Mouse (Mus musculus) 3134 (cell line): ENCODE results near the gene Bbs10.

ENCODE experiments used
- DNase-seq: peaks from one replicate; pipeline ENCODE4 v3.0.0-alpha.2; 2011; ENCODE audit warnings: low spot score; ENCODE audit not compliant: insufficient read length; ENCODE audit errors: extremely low read depth

The Bbs10 gene

DNA sequence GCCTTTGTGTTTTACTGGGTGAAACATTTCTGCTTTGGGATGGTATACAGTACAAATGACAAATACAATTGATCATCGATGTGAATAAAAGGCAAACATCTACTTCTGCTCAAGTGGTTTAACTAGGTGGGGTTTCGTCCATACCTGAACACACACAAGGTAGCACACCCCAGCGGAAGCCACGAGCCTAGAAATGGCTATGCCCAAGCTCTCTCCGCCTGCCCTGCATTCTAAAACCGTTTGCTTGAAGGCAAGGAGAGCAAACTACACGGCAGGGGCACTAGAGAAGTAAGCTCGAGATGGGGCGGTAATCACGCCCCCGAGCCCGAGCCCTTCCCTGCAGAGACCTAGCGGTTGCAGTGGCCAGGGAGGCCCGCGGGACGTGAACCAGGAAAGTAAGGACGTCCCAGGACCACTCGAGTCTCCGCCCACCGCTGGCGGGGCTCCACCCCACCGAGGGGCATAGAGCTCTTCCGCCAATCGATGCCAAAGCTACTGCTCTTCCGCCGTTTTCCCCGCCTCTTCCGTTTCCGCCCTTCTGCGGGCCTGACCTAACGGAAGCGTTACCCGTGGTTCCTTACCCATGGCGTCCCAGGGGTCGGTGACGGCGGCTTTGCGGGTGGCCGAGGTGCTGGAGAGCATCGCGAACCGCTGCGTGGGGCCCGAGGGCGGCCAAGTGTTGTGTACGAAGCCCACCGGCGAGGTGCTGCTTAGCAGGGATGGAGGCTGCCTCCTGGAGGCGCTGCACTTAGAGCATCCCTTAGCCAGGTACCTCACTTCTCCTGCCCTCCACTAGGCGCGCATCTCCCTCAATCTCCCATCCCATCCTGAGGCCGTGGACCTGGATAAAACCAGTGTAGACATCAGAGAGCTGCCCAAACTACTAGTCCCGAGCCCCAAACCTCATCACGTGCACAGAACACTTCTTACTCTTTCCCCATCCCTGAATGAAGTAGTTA, at the start of gene Bbs10:
Bbs10 (plus strand) TSS at position 540 of the 959 bp plus-strand sequence.
- DNase-seq, result peak; percentile 98

DNA sequence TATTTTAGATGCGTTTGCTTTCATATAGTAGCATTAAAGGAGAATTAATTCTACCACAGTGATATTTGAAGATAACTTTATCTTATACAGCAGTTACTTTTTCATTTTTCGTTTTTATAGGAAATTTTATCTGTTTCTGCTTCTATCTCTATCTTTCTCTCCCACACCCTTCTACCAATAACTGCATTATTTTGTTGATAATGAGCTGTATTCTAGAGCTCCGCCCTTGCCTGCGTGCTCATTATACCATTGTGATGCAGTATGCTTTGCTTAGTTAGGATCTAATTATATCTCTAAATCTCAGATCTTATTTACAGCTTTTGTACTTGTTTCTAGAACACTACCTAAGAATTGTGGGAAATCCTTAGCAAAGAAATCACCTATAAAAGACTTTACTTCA, 48.3 kb upstream of the Bbs10 start:
- no peak for DNase-seq

DNA sequence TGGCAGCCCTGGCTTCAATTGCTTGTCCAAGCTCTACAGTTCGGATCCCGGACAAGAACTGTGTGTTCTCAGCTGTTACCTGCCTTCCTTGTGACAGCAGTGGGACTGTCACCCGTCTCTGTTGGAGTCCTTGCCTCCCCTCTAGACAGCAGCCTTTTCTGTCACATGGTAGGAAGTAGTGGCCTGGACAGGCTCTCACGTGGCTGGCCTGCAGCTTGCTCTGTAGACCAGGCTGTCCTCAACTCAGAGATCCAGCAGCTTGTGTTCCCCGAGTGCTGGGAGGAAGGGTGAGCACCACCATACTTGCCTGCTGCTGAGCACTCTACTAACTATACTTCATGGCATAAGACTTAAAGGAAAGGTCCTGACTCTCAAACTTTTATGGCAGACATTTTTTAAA, 46.8 kb upstream of the Bbs10 start:
- DNase-seq, result no peak

DNA sequence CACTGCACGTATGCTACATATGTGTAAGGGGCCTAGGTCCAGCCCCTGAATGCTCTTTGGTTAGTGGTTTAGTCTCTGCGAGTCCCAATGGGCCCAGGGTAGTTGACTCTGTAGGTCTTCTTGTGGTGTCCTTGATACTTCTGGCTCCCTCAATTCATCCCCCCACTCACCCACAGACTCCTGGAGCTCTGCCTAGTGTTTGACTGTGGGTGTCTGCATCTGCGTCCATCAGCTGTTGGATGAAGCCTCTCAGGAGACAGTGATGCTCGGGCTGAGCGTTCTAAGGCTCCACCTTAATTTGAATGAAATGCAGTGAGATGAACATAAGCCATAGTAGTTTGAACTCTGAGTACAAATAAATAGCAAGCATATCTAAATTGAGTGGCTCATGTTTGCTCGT, 43.3 kb upstream of the Bbs10 start:
- DNase-seq, result no peak

DNA sequence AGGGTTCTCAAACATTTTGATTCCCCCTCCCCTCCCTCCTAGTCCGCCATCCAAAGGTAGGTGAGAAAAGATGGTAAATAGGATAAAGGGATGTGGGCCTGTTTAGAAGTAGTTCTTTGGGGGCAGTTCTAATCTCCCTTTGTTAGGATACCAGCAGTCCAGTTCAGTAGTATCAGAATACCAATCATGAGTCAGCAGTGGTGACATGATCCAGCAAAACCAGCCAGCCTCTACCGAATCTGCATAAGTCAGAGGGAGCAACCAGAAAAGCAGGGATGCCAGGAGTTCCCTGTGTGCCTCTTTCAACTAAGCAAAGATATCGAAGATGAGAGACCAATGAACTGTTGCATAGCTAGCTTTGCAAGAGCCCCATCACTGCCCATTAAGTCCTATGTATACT, 42.3 kb upstream of the Bbs10 start:
- no peak for DNase-seq

DNA sequence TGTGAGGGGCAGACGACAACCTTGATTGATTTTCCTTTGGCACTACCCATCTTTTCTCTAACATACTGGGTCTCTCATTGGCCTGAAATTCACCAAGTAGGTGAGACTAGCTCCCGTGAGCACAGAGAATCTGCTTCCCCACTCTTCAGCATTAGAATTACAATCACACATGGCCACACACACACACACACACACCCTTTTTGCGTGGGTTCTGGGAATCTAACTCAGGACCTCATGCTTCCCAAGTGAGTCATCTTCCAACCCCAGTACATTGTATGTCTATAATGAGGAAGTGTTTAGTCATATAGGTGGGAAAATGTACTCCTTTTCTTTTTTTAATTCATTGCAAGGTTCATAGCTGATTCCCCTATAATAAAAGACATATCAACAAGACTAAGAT, 41.1 kb upstream of the Bbs10 start:
- DNase-seq, result peak; percentile 25

DNA sequence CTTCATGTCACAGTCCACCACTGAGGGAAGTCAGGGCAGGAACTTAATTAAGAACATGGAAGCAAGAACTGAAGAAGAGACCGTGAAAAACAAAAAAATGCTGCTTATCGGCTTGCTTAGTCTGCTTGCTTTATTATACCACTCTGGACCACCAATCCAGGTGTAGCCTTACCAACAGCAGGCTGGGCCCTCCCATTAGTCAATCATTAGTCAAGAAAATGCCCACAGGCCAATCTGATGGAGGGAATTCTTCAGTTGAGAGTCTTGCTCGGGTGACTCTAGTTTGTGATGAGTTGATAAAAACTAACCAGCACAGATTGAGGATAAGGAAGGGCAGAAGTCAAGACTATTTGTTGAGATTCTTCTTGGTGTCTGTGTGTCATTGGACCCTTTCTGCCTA, 40.2 kb upstream of the Bbs10 start:
- DNase-seq, result no peak

DNA sequence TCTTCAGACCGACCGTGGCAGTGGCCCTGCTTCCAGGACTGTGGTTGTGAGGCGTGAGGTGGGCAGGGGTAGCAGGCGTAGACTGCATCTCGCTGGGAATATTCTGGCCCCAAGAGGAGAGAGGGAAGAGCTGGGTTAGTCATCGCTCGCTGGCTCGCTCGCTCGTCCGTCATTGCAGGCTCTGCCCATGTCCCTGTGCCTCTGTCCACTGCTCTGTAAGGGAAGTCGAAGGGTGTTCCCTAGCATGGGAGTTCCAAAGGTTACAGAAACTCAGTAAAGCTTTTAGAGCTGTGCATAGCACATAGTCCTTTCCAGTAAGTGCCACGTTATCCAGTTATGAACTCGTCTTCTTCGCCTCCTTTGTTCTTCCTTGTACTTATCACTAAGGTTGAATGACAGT, 26.8 kb upstream of the Bbs10 start:
- DNase-seq, result no peak

DNA sequence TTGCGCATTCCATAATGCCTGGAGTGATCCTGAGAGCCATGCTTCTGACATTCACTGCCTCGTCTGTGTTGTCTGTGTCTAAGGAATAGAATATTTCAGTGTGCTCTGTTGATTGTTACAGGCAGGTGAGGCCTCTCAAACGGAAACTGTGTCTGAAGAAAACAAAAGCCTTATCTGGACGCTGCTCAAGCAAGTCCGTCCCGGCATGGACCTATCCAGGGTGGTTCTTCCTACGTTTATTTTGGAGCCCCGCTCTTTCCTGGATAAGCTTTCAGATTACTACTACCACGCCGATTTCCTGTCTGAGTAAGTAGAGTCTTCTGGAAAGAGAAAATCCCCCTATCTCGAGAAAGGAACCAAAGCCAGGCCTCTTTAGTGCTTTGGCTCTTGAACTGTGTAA, 25.6 kb upstream of the Bbs10 start:
- no peak for DNase-seq

DNA sequence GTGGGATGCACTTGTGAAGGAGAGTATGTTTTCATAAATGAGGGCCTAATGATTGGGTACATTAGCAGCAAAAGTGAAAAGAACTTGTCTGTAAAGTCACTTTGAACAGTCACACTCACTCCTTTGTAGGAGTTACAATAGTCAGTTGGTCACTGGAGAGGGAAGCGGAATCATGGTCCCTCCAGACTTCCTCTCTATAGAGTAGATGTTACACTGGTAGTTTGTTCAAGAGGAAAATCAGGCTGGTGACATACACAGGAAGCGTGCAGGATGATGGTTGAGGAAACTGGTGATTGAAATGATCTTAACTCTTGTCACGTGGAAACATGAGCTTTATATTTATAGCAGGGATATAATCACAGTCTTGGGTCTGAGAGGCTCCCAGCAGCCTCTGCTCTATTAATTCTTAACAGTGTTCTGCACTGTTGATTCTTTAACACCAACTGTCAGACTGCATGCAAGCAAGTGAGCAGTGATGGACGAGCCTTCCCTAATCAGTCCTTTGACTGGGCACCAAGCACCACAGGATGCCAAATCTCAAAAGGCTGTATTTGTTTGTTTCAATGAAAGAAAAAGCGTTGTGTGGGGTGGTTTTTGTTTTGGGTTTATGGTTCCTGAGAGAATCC, 24.9 kb upstream of the Bbs10 start:
- no peak for DNase-seq

DNA sequence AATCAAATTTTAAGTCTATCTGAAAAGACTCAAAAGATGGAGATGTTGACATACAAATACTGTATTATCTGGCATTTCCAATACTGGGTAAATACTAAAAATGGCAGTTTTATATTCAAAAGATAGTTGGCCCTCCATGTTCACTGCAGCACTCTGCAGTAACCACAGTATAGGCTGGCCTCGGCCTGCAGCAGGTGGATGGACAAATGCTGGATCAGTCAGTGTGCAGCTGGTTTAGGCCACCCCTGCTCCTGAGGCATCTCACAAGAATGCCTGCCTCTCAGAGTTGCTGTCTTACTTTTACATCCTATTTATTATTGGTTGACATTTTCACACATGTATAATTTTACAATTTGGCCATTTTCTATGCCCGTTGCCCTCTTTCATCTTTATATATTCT, 22.7 kb upstream of the Bbs10 start:
- no peak for DNase-seq

DNA sequence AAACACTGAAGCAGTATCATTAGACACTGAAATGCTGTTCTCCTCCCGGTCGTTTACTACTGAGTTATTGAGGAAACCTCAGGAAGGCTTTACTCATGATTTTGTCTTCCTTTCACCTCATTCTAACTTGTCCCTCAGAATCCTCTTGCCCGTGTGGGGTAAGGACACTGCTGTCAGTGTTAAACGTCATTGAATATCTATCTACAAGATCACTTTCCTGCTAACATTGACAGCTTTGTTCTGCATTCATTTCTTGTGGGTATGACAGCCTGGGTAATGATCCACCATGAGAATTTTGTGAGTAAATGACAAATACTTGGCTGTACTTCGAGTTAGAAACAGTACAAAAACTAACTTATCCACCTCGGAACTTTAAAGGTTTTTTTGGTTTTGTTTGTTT, 848 bp upstream of the Bbs10 start:
- no peak for DNase-seq

DNA sequence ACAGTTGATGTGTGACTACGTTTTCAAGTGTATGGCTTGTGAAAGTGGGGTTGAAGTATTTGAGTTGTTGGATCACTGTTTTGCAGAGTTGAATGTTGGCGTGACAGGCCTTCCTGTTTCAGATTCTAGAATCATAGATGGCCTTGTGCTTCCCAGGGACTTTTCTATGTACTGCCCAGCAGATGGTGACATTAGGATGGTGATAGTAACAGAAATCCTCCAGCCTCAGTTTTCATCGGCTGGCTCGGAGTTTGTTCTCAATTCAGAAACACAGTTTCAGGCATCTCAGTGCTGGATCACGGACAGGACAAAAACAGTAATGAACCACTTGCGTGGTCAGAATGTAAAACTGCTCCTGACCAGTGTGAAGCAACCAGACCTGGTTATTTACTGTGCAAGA, 1.1 kb downstream of the Bbs10 start:
- DNase-seq, result no peak

DNA sequence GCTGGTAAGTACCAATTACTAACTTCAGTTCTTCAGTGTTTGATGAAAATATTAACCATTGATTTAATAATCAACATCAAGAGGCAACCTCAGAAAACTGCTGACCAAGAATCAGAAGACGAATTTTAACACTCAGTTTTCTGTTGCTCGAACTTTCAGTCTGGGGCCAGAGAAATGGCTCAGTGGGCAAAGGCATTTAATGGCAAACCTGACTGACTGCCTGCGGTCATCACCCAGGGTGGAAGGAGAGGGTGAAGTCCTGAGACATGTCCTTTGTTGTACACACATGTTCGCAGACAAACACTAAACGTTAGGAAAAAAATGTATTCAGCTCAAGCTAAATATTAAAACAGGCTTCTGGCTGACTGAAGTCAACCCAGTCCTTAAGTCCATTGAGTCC, 2.6 kb downstream of the Bbs10 start:
- no peak for DNase-seq

DNA sequence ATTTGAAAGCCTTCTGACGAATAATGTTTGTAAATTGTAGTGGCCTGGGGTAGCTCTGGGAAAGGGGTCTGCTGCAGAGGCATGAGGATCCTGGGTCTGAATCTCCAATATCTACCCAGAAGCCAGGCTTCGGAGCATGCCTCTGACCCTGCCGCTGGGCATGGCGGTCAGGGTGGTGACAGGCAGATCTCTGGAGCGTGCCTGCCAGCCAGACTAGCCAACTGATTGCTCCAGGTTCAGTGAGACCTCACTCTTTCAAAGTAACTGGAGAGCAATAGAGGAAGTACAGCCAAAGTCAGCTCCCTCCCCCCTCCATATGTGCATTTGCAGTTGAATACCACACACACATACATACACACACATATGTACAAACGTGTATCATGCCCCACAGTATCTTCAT, 4.0 kb downstream of the Bbs10 start:
- no peak for DNase-seq

DNA sequence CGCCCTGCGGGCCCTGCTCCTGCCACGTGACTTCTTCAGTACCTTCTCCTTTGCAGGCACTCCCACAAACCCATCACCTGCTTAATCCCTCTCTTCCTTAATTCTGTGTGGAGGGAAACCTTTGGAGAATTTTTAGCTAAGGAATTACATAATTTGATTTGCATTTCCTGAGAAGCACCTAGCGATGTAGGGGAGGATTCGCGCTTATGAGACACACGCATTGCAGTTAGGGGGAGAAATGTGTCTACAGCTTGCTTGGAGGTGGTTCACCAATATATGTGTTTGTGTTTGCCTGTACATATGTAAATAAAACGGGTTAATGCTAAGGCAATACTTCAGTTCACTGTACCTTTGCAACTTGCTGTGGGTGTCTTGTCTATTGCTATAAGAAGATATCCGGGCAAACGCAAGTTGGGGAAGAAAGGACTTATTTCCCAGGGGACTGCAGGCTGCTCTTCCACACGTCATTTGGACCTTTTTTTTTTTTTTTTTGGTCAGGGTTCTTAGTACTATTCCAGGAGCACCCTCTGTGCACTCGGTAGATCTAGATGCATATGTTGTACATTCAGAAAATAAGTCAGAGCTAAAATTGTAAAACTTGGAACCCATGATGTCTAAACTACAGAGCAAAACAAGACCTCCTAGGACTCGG, 10.5 kb downstream of the Bbs10 start:
- no peak for DNase-seq

DNA sequence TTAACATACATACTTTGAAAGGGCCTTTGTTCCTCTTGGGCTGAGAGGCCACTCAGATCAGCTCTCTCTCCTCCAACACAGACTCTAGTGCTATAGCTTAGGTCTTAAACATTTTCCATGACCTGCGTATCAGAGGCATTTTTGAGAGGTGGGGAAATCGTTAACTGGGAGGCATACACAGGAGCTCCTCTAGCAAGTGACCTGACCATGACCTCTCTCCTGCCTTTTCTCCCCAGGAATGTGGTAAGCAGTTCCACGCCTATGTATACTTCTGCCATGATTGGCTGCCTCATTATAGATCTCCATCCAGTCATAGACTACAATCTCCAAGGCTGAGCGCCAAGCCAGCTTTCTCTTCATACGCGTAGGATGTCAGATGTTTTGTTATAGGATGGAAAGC, 14.8 kb downstream of the Bbs10 start:
- no peak for DNase-seq

DNA sequence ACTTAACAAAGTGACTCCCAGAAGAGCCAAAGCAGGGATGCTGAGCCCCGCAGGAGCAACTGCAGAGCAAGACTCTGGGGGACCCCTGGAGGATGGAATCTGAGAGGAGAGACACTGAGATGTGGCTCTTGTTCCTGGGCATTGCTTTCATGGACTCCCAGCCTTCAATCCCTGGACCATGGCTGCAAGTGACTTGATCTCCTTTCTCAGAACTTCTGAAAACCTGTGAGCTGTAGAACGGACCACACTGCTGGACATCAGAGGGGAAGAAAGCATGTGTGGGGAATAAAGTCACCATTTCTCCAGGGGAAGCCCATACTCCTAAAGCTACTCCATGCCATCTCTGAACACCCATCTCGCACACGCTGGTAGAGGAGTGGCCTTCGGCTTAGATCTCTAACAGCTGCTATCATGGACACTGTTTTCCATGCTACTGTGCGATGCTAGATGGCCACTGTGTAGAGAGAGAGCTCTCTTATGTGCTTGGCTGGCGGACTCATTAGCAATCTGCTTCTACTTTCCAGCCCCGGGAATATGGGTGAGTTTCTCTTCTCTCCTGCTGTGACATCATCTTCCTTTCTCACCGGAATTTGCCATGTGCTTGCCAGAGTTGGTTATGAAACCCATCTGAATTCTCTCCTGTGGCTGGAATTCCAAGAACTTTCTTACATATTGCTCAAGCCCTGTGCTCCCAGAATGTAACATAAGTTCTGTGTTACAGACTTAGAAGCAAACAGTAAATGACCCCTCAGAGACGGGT, 16.3 kb downstream of the Bbs10 start:
- peak; percentile 30 for DNase-seq

DNA sequence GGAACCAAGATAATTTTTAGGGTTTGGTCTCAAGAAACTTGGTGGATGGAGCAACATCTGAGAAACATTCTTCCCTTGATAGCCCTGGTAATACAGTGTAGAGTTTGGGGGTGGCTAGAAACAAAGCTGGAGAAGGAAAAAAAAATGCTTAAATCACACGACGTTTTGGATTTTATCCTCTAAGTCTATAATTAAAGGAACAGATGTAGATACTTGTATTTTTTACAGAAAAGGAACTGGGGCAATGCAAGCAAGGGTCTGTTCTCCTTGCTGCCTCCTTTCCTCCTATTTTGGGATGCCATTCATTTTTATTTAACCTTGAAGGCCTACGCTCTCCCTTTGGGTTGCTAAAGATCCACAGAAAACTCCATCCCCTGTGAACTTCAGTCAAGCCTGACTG, 17.5 kb downstream of the Bbs10 start:
- no peak for DNase-seq

DNA sequence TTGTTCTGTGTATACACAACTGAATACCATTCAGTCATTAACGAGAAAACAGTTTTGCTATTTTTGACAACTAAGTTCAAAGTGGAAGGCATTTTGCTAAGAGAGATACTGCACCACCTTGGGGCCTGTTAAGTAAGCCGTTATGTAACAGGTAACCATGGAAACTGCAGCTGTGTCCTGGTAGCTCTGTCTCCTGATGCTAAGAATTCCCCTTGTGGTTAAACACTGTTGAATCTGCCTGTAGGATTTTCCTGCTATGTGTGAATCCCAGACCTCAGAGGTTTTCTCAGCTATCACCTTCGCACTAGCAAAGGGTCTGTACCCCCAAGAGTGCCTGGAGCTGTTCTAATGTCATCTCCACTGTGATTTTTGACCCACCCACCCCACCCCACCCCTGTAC, 19.5 kb downstream of the Bbs10 start:
- DNase-seq, result no peak
